Mouse (Mus musculus) kidney, postnatal 0 days (tissue): ENCODE data around the gene 1810013L24Rik. TPM values are rescaled to one million over a fixed set of nuclear protein-coding genes. Genes with fewer than 3 reads are reported as not detected.
"Not testable (repeated sequence)": the region's sequence is repeated elsewhere in the genome, so short reads cannot be mapped to it uniquely, and the experiment has no call there.

Source experiments
- ATAC-seq: fragments of 200-750 bp; cut with Nextera tagmentation; replicated peaks from 2 replicates; pipeline ENCODE4 v1.8.0; 2017; ENCODE audit warnings: low read depth, moderate number of reproducible peaks, moderate TSS enrichment, moderate library complexity; ENCODE audit not compliant: low FRiP score
- DNase-seq: peaks from one replicate; pipeline ENCODE4 v3.0.0-alpha.2; 2016; ENCODE audit warnings: low spot score
- H3K27ac ChIP-seq: fragments of 300-500 bp; sonication (generic); 2 replicates; pipeline ENCODE4 v1.5.1; 2014; ENCODE audit warnings: mild to moderate bottlenecking
- H3K27me3 ChIP-seq: fragments of 300-500 bp; sonication (generic); 2 replicates; pipeline ENCODE4 v1.6.1; 2014; ENCODE audit warnings: low read length, mixed read lengths; ENCODE audit not compliant: insufficient read depth
- H3K36me3 ChIP-seq: fragments of 300-500 bp; sonication (generic); 2 replicates; pipeline ENCODE4 v1.6.1; 2014; ENCODE audit warnings: low read length, mixed read lengths; ENCODE audit not compliant: insufficient read depth
- H3K4me1 ChIP-seq: fragments of 300-500 bp; sonication (generic); replicated peaks from 2 replicates; pipeline ENCODE4 v1.6.1; 2014; ENCODE audit warnings: antibody characterized with exemption, low read length, mixed read lengths; ENCODE audit not compliant: insufficient read depth
- H3K4me2 ChIP-seq: fragments of 300-500 bp; sonication (generic); 2 replicates; pipeline ENCODE4 v1.6.1; 2014; ENCODE audit warnings: mild to moderate bottlenecking, low read length, moderate library complexity, mixed read lengths
- H3K4me3 ChIP-seq: fragments of 300-500 bp; sonication (generic); replicated peaks from 2 replicates; pipeline ENCODE4 v1.5.1; 2014; ENCODE audit warnings: low read depth, low read length
- H3K9ac ChIP-seq: fragments of 300-500 bp; sonication (generic); 2 replicates; pipeline ENCODE4 v1.6.1; 2014; ENCODE audit warnings: low read depth, low read length
- H3K9me3 ChIP-seq: fragments of 300-500 bp; sonication (generic); replicated peaks from 2 replicates; pipeline ENCODE4 v1.6.1; 2016; ENCODE audit warnings: low read length, inconsistent platforms, mixed read lengths
- CTCF ChIP-seq: IDR thresholded peaks from 2 replicates; pipeline ENCODE4 v1.5.1; 2016; ENCODE audit warnings: antibody characterized with exemption, low read depth, mild to moderate bottlenecking, moderate library complexity
- WGBS: fragments of 180-500 bp; shearing (Covaris S2); extraction: QIAGEN DNeasy Blood & Tissue Kit; methylation state at CpG from one replicate; pipeline ENCODE4 v1.1.7; 2014; 5-methylcytosine and 5-hydroxymethylcytosine counted together
- polyA plus RNA-seq: library from polyadenylated mRNA; unstranded; fragments of >200 nt; fragmentation: Nextera tagmentation; extraction: Ambion mirVana; gene quantifications from 2 replicates; pipeline ENCODE4 v1.2.1, GENCODE M21; 2015

The 1810013L24Rik gene
- polyA plus RNA-seq, 1 experiment from 2014 or later: 20.2 TPM

- no peaks in the 10 kb centered on the region for H3K27me3 ChIP-seq
- no peaks in the 10 kb centered on the region for H3K9me3 ChIP-seq
- H3K9ac ChIP-seq: no peak overlapping the region
- no peaks in the 10 kb centered on the region for H3K4me1 ChIP-seq
- no peak overlapping the region for H3K27ac ChIP-seq
- 86% methylated on average over 6 of the region's 6 CpGs for WGBS
- H3K36me3 ChIP-seq: no peaks in the 10 kb centered on the region
- H3K4me2 ChIP-seq: no peak overlapping the region
- ATAC-seq (no peak), DNase-seq (no peak)
- no peak for TF ChIP-seq CTCF
- H3K4me3 ChIP-seq: no peak overlapping the region
These were observed 41.5 kb downstream of the 1810013L24Rik start for GRCm38 (mm10) chr16:8871376-8871775.

DNA sequence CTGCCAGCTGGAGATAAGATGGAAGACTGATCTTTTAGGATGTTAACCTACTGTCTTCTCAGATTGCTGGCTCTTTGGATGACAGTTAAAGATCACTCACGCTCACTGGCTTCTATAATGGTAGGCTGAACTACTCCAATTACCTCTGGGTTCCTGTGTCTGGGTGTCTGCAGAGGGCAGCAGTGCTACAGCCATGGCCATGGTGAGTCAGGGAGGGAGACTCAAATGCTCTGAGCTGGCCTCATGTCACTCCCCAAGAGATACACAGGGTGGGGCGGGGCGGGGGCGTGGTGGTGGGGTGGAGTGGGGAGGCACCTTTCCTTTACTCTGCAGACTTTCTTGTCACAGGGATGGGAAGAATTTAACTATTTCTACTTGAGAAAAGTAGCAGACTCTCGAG is 42.1 kb downstream of the 1810013L24Rik start:
- Histone ChIP-seq H3K4me1 (no peaks in the 10 kb centered on the region), H3K27me3 (no peaks in the 10 kb centered on the region), H3K4me3 (no peak overlapping the region), H3K4me2 (no peak overlapping the region), H3K36me3 (no peaks in the 10 kb centered on the region), H3K9ac (no peak overlapping the region), H3K27ac (no peak overlapping the region), H3K9me3 (no peaks in the 10 kb centered on the region)
- 28% methylated on average over 5 of the region's 5 CpGs for WGBS
- DNase-seq (no peak), ATAC-seq (no peak)
- peak; percentile 49; the same call in 1 of the 2 replicates for TF ChIP-seq CTCF

GRCm38 (mm10) chr16:8872486-8872885 is 42.6 kb downstream of the 1810013L24Rik start:
- DNase-seq (no peak), ATAC-seq (no peak)
- WGBS: 76% methylated on average over 3 of the region's 3 CpGs
- Histone ChIP-seq H3K4me2 (no peak overlapping the region), H3K4me3 (no peak overlapping the region), H3K27ac (no peak overlapping the region), H3K27me3 (no peaks in the 10 kb centered on the region), H3K9me3 (no peaks in the 10 kb centered on the region), H3K9ac (no peak overlapping the region), H3K36me3 (no peaks in the 10 kb centered on the region), H3K4me1 (no peaks in the 10 kb centered on the region)
- no peak for TF ChIP-seq CTCF

GRCm38 (mm10) chr16:8880076-8880475 is 50.2 kb downstream of the 1810013L24Rik start:
- 41% methylated on average over 5 of the region's 5 CpGs for WGBS
- no peak for TF ChIP-seq CTCF

GRCm38 (mm10) chr16:8883674-8884241 is 53.9 kb downstream of the 1810013L24Rik start:
- H3K27me3 ChIP-seq: no peaks in the 10 kb centered on the region
- WGBS: 50% methylated on average over 11 of the region's 11 CpGs
- no peak overlapping the region for H3K27ac ChIP-seq
- ATAC-seq (no peak), DNase-seq (peak; percentile 70)
- no peaks in the 10 kb centered on the region for H3K4me1 ChIP-seq
- H3K36me3 ChIP-seq: no peaks in the 10 kb centered on the region
- peak; percentile 92 for TF ChIP-seq CTCF
- no peak overlapping the region for H3K9ac ChIP-seq
- H3K4me3 ChIP-seq: no peak overlapping the region
- H3K4me2 ChIP-seq: no peak overlapping the region
- no peaks in the 10 kb centered on the region for H3K9me3 ChIP-seq

More at GRCm38 (mm10) chr16:8880076-8880475, 50.2 kb downstream of the 1810013L24Rik start:
- Histone ChIP-seq H3K9me3 (no peaks in the 10 kb centered on the region), H3K4me3 (no peak overlapping the region), H3K4me1 (no peaks in the 10 kb centered on the region), H3K36me3 (no peaks in the 10 kb centered on the region), H3K9ac (no peak overlapping the region), H3K4me2 (no peak overlapping the region), H3K27me3 (no peaks in the 10 kb centered on the region), H3K27ac (no peak overlapping the region)
- no peak for ATAC-seq
- peak; percentile 50 for DNase-seq

DNA sequence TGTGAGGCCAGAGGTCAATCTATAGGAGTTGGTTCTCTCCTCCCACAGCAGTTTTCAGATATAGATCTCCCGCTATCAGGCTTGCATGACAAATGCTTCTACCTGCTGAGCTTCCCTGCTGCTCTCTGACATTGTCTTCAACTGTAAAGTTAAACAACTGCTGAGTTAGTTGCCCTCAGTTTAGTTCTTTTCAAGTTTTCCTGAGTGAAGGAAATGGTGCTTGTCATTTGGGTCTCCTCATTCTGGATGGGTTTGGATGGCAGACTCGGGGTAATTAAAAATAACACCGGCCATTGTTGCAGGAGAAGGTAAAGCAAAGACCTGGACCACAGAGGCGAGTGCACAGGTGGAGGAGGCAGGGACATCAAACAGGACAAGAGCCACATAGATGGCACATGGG is 64.3 kb downstream of the 1810013L24Rik start:
- H3K4me2 ChIP-seq, DNase-seq, H3K27ac ChIP-seq, H3K9ac ChIP-seq, H3K36me3 ChIP-seq, H3K9me3 ChIP-seq, ATAC-seq, H3K4me3 ChIP-seq, H3K27me3 ChIP-seq, H3K4me1 ChIP-seq: not testable (repeated sequence)
- WGBS: 49% methylated on average over 4 of the region's 4 CpGs

DNA sequence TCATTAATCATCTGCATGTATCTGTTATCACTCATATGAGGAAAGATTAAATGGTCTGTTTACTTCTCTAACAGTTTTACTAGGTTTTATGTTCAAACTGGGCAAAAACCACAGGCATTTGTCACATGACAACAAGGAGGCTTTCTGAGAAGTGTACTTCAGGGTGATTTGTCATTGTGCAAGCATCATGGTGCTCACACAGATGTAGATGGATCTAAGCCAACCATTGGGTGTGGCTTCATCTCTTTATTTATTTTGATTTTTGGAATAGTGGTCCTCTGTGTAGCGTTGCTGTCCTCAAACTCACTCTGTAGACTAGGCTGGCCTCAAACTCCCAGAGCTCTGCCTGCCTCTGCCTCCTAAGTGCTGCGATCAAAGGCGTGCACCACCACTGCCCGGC is 65.4 kb downstream of the 1810013L24Rik start:
- Histone ChIP-seq H3K27ac (no peak overlapping the region), H3K9ac (no peak overlapping the region), H3K4me2 (no peak overlapping the region), H3K9me3 (no peaks in the 10 kb centered on the region), H3K36me3 (no peaks in the 10 kb centered on the region), H3K4me3 (no peak overlapping the region), H3K27me3 (no peaks in the 10 kb centered on the region), H3K4me1 (no peaks in the 10 kb centered on the region)
- TF ChIP-seq CTCF: no peak
- no peak for ATAC-seq
- WGBS: 82% methylated on average over 4 of the region's 4 CpGs
- no peak for DNase-seq

DNA sequence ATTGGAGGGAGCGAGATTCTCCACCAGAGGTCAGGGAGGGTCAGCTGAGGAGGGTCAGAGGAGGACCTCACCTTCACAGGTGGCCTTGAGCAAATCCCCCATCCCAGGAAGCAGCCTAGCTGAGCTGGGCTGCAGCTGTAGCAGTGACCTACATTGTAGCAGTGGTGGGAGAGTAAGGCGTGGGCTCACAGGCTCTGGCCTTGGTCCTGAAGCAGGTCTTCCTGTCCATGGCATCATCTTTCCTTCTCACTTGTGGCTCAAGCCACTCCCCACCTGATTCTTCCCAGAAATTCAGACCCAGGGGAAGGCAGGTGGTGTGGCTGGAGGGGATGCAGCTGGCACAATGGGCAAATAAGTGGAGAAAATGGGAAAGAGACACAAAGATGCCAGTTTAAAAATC is 76.2 kb downstream of the 1810013L24Rik start:
- not testable (repeated sequence) for H3K27me3 ChIP-seq, H3K4me1 ChIP-seq

More for the DNA sequence above, 76.2 kb downstream of the 1810013L24Rik start:
- not testable (repeated sequence) for H3K9ac ChIP-seq, H3K4me2 ChIP-seq, H3K9me3 ChIP-seq, ATAC-seq, H3K4me3 ChIP-seq, H3K27ac ChIP-seq, H3K36me3 ChIP-seq
- peak; percentile 47 for DNase-seq
- WGBS: 13% methylated on average over 2 of the region's 2 CpGs
